Mouse (Mus musculus) T-cell, adult 2 months (primary cell): ENCODE data around the gene Siva1.

ENCODE experiments used
- DNase-seq: peaks from one replicate; pipeline ENCODE4 v3.0.0; 2022; ENCODE audit warnings: low spot score

Siva1 gene

GRCm38 (mm10) chr12:112623742-112624141 is 20.7 kb upstream of the Siva1 start:
- peak; percentile 50 for DNase-seq

- no peak for DNase-seq
These were observed 18.8 kb upstream of the Siva1 start for GRCm38 (mm10) chr12:112625700-112626099.

- DNase-seq: no peak
These were observed 18.0 kb upstream of the Siva1 start for GRCm38 (mm10) chr12:112626455-112626854.

- no peak for DNase-seq
These were observed 17.2 kb upstream of the Siva1 start for GRCm38 (mm10) chr12:112627097-112627881.

GRCm38 (mm10) chr12:112628197-112628596 is 16.3 kb upstream of the Siva1 start:
- DNase-seq: no peak

GRCm38 (mm10) chr12:112628928-112629721 is 15.4 kb upstream of the Siva1 start:
- DNase-seq: peak; percentile 51

GRCm38 (mm10) chr12:112630029-112630428 is 14.4 kb upstream of the Siva1 start:
- DNase-seq: no peak

GRCm38 (mm10) chr12:112630796-112631195 is 13.7 kb upstream of the Siva1 start:
- DNase-seq: no peak

GRCm38 (mm10) chr12:112631472-112631871 is 13.0 kb upstream of the Siva1 start:
- DNase-seq: no peak

GRCm38 (mm10) chr12:112632084-112632777 is 12.2 kb upstream of the Siva1 start:
- DNase-seq: no peak

- no peak for DNase-seq
These were observed 11.6 kb upstream of the Siva1 start for GRCm38 (mm10) chr12:112632907-112633306.

GRCm38 (mm10) chr12:112633686-112634085 is 10.8 kb upstream of the Siva1 start:
- DNase-seq: no peak

GRCm38 (mm10) chr12:112639526-112639925 is 5.0 kb upstream of the Siva1 start:
- no peak for DNase-seq

GRCm38 (mm10) chr12:112643126-112643525 is 1.4 kb upstream of the Siva1 start:
- DNase-seq: no peak

GRCm38 (mm10) chr12:112644855-112645506 is 502 bp downstream of the Siva1 start:
- DNase-seq: no peak

- no peak for DNase-seq
These were observed 1.7 kb downstream of the Siva1 start for GRCm38 (mm10) chr12:112646139-112646538.

GRCm38 (mm10) chr12:112648081-112648480 is 3.6 kb downstream of the Siva1 start:
- DNase-seq: no peak

- DNase-seq: no peak
These were observed 7.4 kb downstream of the Siva1 start for GRCm38 (mm10) chr12:112651778-112652439.

- peak; percentile 65 for DNase-seq
These were observed 8.8 kb downstream of the Siva1 start for GRCm38 (mm10) chr12:112653157-112653824.

GRCm38 (mm10) chr12:112654076-112654475 is 9.6 kb downstream of the Siva1 start:
- no peak for DNase-seq

- no peak for DNase-seq
These were observed 14.1 kb downstream of the Siva1 start for GRCm38 (mm10) chr12:112658619-112659018.
